Mouse (Mus musculus) urinary bladder, postnatal 4 days (tissue): ENCODE data around the gene Eml1.
A peak's percentile ranks its signal among the peaks of the same experiment; 100 is the strongest.

Experiments used
- DNase-seq, 2 experiments: peaks; one replicate each; pipeline ENCODE4 v3.0.0; 2021 to 2022; ENCODE audit warnings: low spot score in 2 of 2

Gene Eml1

DNA sequence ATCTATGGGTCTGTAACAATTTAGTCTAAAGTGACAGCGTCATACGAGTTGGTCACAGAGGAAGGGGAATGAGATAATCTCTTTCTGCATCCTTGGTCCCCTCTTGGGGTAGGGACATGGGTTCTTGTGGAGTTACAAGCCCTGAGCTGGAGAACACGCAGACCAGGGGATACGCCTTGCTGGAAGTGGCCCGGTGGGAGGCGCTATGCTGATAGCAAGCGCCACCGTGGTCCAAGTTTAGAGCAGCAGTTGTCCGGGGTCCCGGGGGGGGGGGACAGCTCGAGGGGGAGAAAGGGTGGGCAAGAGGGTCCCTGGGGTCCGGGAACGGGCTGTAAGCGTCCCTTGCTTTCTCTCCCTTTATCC is 51.7 kb downstream of the Eml1 start:
- no peak for DNase-seq

DNA sequence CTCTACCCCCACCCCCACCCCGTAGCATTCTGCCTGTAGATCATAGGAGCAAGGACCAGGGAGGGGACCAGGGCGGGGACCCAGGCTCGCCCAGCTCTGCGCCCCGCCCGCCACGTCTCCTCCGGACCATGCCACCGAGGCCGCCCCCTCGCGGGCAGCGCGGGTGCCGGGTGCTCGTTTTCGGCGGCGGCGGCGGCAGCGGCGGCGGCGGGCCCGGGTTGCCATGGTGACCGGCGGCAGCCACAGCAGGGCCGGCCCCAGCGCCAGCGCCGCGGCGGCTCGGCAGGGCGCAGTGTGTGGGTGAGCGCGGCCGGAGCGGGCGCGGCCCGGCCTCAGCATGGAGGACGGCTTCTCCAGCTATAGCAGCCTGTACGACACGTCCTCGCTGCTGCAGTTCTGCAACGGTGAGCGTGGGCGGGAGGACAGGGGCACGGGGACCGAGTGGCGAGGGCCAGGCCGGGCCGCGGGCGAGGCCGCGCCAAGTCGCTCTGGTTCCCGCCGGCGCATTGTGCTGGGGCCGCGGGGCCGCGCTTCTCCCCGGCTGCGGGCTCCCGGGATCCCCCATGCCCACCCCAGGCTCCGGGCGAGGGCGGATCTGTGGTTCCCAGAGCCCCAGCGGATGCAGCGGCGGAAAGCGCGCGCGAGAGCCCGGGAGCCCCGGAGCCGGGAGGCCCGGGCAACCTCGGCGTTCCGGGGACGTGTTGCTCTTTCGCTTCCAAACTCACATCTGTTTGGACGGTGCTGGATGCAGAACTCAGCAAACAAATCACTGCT is 52.3 kb downstream of the Eml1 start:
- peak; percentile 91 for DNase-seq

- no peak for DNase-seq
Measured at GRCm38 (mm10) chr12:108430964-108431363, 60.2 kb downstream of the Eml1 start.

DNA sequence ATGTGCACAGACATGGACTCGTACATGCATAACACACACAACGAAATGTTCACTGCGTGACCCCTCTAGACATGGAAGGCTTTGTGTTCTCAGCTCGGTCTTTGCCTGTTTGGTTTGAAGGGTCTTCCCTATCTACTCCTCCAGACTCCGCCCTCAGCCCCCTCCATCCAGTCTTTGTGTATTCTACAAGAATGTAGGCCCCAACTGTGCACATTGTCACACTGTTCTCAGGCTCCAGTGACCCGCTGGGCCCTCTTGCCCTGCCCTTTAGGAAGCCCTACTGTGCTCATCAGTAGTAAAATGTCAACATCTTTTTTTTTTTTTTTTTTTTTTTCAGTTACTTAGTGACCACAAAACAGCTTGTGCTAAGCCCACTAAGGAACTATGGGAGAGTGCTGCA is 61.0 kb downstream of the Eml1 start:
- DNase-seq: no peak

- no peak for DNase-seq
Measured at GRCm38 (mm10) chr12:108432578-108432977, 61.8 kb downstream of the Eml1 start.

DNA sequence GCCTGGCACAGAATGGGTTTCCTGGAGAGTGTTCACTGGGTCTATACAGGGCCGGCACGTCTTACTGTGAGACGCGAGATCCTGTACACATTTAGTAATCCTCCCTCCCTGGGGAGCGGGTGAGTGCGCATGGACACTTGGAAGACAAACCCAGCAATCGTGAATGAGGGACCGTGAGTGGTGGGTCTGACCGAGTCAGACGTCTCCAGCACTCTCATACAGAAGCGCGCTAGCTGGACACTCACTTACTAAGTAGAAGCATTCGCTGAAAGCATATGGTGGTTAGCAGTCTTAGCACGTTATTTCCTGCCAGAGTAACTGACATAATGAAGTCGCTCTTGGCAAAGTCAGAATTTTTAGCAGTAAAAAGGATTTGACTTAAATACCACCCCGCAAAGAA is 62.3 kb downstream of the Eml1 start:
- no peak for DNase-seq

DNA sequence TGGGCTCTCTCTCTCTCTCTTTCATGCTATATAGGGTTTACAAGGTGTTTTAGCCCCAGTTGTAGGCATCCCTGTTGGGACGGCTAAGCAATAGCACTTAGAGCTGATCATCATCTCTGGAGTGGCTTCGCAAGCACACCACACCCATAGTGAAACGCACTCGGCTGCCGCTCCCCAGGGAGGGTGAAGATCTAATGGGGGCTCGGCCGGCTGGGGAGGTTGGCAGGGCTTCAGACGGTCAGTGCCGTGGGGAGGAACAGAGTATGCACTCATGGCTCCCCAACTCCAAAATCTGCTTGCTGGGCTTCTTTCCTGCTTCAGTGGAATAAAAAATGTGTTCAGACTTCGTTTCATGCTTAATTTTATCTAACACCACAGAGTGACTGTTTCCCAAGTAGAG is 62.7 kb downstream of the Eml1 start:
- DNase-seq: peak in 1 of 2 experiments; percentile 49

DNA sequence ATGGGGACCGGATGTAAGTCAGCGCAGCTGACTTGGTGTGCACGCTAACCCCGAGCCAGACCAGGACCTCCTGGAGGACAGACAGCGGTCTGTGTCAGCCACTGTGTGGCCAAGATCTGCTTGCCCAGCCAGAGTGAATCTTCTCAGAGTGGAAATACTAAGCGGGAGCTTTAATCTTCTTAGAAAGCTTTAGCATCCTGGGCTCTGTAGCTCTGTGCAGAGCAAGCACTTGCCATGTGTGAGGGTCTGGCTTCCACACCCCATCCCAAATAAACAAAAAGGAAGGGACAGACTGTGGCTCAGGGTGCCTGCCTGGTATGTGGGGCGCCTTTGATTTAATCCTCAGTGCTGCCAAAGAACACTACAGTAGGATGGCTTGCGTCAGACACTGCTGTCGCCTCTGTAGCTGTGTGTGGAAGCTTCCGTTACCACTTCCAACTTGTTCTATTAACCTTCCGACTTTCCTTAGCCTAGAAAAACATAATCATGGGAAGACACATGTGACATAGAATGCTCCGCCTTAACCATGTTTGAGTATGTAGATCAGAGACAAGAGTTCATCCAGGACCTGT is 64.8 kb downstream of the Eml1 start:
- no peak for DNase-seq

DNA sequence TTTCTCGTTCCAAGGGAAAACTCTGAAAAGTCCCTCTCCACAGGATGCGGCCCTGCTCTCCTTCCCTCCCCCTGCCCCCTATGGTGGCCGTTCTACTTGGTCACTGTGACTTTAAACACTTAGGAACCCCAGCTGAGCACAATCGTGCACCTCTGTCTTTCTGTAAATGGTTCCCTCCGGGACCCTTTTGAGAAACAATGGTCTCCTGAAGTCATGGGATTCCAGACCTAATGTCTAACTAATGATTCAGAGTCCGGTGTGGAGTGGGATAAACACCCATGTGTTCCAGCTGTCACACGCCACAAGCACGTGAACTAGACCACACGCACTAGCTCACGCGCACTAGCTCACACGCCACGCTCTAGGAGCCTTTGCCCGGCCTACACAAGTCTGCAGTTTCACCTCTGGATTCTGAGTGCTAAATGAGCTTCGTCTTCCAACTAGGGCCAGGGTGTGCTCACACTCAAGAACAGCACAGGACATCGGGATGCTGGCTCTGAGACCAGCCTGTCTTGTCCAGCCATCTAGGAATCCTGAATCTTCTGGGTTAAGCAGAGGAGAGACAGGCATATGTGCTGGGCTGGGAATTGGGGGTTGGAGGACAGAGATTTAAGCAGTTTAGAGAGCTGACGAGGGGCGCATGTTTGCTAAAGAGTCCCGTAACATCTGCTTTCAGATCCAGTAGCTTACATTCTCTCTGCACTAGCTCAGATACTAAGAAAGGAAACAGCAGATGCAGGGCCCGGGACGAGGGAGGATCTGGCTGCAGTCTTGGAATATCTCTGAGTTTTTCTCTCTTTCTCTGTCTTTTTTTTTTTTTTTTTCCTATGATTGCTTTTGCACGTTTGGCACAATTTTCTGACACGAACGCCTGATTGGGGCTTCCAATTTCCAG is 65.5 kb downstream of the Eml1 start:
- DNase-seq: peak in 1 of 2 experiments; percentile 48

- no peak for DNase-seq
Measured at GRCm38 (mm10) chr12:108437446-108437845, 66.7 kb downstream of the Eml1 start.

- no peak for DNase-seq
Measured at GRCm38 (mm10) chr12:108443271-108443670, 72.5 kb downstream of the Eml1 start.

DNA sequence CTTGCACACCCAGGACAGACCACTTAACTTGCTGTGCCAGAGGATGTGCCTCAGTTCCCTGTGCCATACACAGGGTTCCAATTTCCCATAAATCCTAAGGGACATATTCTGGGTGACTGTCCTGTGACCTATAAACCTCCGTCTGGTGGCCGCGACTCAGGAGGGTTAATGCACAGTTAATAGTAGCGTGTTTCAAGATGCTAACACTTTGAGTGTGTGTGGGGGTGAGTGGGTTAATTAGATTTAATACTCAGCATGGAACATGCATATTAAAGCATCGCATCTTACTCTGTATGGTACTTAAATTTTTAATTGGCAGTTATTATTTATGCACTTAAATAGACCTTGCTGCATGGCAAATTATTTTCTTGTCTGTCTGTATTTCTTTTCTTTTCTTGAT is 73.0 kb downstream of the Eml1 start:
- no peak for DNase-seq

DNA sequence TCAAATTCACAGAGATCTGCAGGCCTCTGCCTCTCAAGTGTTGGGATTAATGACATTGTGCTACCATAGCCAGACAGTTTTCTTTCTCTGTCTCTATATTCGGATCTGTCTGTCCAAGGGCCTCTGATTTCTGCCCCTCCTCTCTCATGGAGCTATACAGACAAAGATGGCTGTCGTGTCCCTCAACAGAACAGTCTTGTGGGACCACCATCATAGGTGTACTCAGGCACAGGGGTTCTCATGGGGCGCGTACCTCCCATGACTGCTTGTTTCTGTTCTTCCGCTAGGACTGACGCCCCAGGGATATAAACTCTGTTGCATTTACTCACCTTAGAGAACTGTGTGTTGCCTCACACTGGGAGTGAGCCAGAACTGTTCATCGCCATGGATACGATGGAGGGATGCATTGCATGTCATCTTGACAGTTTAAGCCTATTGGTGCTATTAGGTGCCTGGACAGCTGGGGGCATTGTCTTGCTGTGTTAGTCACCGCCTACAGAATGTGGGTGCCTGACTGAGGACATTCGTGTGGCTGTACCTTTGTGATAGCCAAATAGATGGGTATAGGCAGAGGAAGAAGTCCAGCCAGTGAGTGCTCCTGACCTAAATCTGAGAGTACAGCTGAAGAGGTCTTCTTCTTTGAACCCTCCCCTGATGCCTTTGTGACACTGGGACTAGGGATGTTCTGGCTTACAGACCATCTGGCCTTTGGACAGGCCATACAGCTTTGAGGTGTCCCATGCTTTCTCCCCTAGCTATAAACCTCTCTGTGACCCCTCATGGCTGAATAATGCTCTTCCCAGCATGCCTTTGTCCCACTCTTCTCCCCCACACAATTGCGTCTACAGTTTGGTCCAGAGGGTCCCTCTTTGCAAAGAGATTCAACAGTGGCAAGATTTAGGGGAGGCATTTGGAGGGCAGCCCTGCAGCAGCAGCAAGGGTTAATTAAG is 73.7 kb downstream of the Eml1 start:
- no peak for DNase-seq

DNA sequence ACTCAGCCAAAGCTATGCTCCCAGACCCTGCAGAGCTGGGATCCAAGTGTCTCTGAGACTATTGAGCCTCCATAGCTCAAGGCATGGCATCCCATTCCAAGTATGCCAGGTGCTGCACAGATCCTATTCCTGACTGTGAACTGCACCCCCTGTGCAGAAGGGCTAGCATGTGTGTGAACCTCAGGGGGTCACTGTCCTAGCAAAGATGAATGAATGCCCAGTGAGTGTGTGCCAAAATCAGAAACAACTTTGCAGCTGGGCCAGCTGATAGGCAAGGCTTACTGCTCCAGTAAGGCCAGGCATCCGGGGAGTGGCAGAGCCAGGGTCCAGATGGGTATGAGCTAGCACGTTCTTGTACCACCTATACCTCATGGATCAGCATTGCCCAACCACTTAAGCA is 76.0 kb downstream of the Eml1 start:
- DNase-seq: no peak

DNA sequence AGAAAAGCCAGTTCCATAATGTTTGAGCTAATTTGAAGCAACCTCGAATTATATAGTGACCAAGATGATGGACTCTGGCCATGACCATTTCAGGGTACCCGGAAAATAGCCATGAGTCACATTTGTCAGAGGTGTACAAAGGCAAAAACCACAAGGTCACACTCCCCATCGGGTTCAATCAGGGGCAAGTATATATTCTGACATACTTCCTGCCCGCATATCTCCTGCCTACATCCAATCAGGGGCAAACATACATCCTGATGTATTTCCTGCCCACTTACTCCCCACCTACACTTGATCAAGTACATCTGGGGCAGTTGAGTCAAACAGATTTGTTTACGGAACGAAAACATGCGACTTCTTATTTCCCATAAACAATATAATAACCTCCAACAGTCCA is 77.6 kb downstream of the Eml1 start:
- DNase-seq: no peak

DNA sequence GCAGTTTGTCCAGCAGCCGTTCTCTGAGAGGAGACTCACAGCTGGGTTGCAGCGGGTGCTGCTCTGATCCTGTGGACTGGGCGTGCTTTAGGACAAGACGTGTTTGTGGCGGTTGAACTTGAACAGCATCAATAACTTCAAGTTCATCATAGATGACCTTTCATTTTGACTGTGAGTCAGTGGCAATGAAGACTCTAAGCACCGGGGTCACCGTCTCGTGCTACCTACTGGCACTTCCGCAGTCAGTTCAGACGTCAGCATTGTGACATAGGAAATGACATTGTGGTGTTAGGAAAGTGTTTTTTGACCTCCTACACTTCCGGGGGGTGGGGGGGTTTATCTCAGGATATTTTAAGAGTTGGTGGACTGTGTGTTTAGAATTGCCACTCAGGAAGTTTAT is 79.2 kb downstream of the Eml1 start:
- DNase-seq: no peak

- no peak for DNase-seq
Measured at GRCm38 (mm10) chr12:108450546-108450945, 79.8 kb downstream of the Eml1 start.

DNA sequence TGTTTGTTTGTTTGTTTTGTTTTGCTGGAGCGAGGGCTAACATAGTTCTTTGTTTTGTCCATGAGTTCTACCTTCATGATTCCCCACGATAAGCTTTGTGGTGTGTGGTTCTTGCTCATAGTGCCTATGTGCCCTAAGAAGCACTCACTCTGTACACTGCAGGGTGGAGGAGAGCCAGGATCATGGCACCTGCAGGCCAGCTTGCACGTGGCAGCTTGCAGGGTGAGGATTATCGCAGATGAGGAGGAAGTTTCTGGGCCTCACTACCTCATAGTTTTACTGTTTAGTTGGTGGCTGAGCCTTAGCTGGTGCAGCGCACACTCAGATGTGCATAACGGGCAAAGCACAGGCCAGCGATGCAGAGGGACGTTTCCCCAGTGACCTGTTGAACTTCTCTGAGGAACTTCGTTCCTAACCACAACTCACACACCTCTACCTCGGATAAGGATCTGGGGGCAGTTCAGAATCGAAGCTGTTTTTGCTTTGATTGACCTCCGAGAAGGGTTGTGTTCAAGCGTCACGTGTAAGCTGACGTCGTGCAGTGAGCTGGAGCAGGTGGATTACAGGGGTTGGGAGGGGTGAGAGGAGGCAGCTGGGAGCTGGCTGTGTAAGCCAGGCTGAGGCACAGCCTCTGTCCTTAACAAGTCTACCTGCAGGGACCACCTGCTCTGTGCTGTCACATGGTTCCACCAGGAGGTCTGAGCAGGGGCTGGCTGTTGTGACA is 81.6 kb downstream of the Eml1 start:
- no peak for DNase-seq

DNA sequence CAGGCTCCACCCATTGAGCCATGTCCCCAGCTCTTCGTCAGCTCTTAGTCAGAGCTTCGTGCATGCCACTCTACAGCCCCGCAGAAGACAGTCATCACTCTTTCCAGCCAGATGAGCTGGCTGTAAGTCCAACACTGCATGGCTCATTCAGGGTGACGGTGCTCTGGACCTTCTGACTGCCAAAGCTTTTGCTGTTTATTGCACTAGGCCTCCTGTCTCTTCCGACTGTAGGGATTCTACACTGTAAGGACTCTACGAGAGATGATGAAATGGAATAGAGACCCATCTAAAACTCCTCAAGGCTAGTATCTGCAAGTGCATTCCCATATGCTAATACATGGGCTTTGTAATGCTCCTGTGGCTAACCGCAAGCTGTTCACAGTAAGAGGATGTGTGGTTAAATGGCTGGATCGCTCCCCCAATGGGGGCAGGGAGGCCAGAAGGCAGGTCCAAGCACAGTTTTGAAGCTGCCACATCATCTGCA is 82.8 kb downstream of the Eml1 start:
- no peak for DNase-seq

DNA sequence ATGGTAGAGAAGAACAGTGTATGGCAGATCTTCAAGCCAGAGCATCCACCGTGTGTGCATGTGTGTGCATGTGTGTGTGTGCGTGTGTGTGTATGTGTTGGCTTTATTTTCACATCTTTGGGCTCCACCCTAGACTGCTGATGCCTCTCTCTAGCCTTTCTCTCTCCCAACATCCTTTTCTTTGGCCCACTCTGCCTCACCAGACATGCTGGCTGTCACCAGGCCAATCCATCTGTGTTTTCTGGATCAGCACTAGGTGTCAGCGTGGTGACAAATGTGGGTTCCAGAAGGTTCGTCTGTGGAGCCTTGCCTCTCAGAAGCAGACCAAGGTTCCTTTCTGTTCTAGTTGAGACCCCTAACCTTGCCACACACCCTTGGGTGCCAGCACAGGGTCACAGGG is 84.2 kb downstream of the Eml1 start:
- DNase-seq: no peak

- DNase-seq: no peak
Measured at GRCm38 (mm10) chr12:108472898-108473297, 102.1 kb downstream of the Eml1 start.
